Mouse (Mus musculus) brain, embryonic 14.5 days (tissue): ENCODE measurements at regions not wholly inside any gene's neighbourhood (a gene's known extent, or its start where the extent isn't known, plus 50 kb on each side); places are given as distances from the start of the nearest gene placed in this dataset.

ENCODE experiments used
- CTCF ChIP-seq: fragments of 200-500 bp; IDR thresholded peaks from 2 replicates; pipeline ENCODE4 v1.5.1; 2012; ENCODE audit warnings: inconsistent platforms, mild to moderate bottlenecking, moderate library complexity, borderline replicate concordance; ENCODE audit not compliant: insufficient read depth, insufficient read length; ENCODE audit errors: extremely low read depth
- POLR2A ChIP-seq: fragments of 200-500 bp; IDR thresholded peaks from 2 replicates; pipeline ENCODE4 v1.6.1; 2012; ENCODE audit warnings: mild to moderate bottlenecking, inconsistent platforms, borderline replicate concordance; ENCODE audit not compliant: poor library complexity, insufficient read depth, insufficient read length, severe bottlenecking; ENCODE audit errors: extremely low read depth

- no peak for TF ChIP-seq POLR2A
- TF ChIP-seq CTCF, result no peak
Measured at GRCm38 (mm10) chr10:15172558-15172957, 454.5 kb upstream of the Gje1 start.
